Mouse (Mus musculus): ENCODE measurements at regions not wholly inside any gene's neighbourhood (a gene's known extent, or its start where the extent isn't known, plus 50 kb on each side); places are given as distances from the start of the nearest gene placed in this dataset.

DNA sequence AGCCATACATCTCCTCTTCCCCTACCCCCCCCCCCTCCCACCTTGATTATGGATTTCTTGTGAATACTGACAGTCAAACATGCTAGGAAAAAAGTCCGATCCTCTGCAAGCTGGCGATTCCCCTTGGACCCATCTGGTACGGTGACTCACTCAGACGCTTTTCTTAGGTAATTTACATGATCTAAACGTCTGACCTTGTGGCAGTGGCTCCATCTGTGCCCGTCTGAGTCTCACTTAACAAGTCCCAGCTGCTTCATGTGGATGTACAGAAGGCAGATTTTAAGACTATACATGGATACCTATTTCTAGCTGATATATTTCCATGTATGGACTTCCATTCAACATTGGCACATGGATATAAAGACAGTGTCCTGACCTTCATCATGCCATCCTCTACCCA, 481.0 kb downstream of the Lipi start:
- DNase-seq: no peak
- intact Hi-C loops (cut with DNase I): no loop called here

DNA sequence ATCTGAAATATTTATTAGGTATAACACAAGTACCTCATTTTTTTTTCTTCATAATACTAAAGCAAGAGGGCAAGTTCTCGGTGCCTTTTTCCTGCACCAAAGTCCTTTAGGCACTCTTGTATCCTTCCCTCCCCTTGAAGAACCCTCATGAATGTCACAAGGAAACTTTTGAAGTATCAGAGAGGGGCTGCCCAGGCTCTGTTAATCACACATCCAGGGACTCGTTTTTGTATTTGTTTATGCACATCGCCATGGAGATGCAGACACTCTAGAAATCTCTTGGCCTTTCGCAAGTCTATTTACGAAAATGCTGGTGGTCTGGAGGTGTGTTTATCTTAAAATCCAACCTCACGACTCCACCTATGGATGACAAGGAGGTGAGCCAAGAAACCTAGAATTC, 492.7 kb downstream of the Lipi start:
- intact Hi-C loops (cut with DNase I): no loop called here
- no peak for DNase-seq

DNA sequence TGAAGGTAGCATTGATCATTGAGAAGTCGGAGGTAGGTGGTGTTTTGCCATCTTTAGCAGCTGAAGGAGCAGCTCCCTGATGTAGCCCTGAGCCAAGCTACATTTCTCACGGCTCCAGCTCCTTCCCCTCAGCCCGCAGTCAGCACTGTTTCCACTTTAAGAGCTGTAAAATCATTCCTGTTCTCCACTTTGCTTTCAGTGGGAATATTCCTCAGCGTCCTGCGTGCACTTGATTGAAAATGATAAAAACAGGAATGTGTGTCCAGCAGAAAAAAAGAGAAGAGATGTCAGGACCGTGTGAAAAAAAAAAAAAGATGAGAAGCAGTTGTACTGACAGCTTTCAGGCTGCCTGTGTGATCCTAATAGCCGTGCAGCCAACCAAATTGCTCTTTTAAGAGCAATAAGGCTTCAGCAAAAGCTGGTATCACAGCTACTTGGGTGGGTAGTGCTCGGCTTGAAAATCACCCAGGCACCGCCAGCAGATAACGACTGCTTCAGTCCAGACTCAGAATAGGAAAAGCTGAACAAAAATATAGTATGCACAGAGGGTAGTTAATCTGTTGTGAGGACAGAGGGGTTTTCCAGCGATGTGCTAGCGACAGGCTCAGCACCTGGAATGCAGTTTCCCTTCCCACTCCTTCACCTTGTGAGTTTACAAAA, 493.3 kb downstream of the Lipi start:
- intact Hi-C loops (cut with DNase I): no loop called here

DNA sequence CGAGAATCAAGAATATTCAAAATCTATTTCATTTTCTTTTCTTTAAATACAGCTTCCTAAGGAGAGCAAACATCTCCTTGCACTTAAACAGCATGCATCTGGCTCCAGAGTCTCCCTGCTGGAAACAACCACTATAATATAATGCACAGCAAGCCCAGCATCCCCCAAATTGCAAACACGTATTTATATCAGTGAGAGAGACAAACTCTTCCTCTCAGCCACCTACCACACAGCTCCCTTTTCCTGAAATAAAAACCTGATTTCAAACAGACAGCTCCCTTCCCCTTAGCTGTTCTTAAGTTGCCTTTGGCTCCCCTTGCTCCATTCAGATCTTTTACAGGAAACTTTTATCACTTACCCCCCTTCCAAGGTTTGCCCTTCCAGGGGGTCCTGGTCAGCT, 493.9 kb downstream of the Lipi start:
- intact Hi-C loops (cut with DNase I): no loop called here

More for the DNA sequence above, 493.3 kb downstream of the Lipi start:
- no peak for DNase-seq

DNA sequence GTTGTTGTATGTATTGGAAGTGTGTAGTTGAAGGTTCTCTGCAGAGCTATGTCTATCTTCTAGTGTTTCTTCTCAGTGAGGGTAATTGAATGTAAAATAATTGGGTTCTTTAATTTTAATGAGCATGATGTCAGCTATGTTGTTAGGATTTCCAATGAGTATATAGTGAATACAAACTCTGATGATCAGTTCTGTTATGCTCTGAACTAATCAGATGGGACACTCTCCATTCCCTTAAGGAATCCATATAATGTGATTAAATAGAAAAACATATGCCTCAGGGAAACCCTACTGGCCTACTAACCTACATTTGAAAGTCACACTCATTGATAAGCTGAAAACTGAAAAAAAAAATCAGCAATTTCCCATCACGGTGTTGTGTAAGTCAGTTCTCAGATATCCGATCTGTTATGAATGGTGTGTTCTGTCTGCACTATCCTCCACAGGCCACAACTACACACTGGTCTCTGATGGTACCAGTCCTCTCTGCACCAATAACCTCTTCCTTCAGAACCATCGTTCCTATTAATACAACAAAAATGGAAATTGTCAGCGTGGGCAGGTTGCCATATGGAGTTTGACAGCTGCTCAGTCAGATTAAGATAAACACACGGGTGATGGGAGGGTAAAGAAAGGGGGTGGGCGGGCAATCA, 496.4 kb downstream of the Lipi start:
- intact Hi-C loops (cut with DNase I): no loop called here

More for the DNA sequence above, 493.9 kb downstream of the Lipi start:
- no peak for DNase-seq

DNA sequence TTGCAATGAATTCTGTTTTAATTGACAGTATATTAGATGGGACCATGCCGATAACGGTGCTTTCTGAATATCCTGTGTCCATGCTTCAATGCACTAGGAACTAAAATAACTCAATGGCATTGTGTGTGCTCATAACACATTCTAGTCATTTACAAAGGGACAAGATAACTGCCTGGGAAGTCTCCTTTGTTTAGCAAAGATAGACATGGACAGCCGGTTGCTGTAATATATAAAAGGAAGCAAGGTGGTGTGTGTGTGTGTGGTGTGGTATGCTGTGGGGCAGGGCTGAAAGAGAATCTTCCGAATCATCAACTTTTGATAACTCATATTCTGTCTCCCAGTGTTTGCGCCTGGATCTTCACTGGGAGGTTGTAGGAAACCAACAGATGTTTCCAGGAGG, 497.2 kb downstream of the Lipi start:
- intact Hi-C loops (cut with DNase I): no loop called here
- DNase-seq: no peak

More for the DNA sequence above, 496.4 kb downstream of the Lipi start:
- peak; percentile 8 for DNase-seq

DNA sequence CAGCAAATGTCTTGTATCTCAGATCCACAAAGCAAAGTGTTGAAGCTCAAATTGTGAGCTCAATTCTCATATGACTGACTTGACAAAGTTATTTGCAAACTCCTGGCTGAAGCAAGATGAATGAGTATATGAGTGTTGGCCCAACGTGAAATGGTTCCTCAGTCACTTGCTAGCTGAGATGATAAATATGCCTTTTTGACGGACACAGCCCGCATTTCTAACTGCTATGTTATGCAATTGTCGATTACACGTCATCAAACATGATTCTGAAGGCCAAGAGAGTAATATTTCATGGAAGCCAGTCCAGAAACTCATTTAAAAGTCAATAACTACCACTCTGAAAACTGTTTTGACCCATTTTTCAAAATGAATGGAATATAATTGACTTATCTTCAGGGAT, 520.6 kb downstream of the Lipi start:
- DNase-seq: no peak
- intact Hi-C loops (cut with DNase I): no loop called here

DNA sequence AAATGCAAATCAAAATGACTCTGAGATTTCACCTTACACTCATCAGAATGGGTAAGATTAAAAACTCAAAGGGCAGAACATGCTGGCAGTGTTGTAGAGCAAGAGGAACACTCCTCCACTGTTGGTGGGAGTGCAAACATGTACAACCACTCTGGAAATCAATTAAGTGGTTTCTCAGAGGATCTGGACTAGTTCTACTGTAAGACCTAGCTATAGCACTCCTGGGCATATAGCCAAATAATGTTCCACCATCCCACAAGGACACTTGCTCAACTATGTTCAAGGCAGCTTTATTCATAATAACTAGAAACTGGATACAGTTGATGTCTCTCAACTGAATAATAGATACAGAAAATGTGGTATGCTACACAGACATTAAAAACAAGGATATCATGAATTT, 532.9 kb downstream of the Lipi start:
- intact Hi-C loops (cut with DNase I): no loop called here
- no peak for DNase-seq

DNA sequence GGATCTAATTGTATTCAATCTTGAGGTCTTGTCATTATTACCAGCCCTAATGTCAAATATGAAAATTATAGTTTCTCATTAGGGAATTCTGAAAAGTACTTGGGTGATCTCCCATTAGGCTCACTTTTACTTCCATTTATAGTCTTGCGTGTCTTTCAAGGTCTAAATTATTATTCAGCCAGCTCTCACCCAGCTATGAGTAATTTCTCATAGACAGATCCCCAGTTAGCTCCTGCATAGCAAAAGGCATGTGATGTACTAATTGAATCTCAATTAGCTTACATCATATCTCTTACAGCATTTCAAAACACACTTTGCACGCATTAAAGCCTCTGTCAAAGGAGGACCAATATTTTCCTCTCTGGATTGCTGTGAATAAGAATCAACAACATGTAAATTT, 539.9 kb downstream of the Lipi start:
- intact Hi-C loops (cut with DNase I): no loop called here

More for the DNA sequence above, 539.9 kb downstream of the Lipi start:
- DNase-seq: no peak
